Mouse (Mus musculus) adrenal gland, postnatal 25 days (tissue): ENCODE data around the gene C1qtnf9. TPM values are rescaled to one million over a fixed set of nuclear protein-coding genes. Genes with fewer than 3 reads are reported as not detected.

Experiments
- DNase-seq: peaks from one replicate; pipeline ENCODE4 v3.0.0; 2021; ENCODE audit warnings: mixed read lengths
- total RNA-seq: library from RNA; stranded (reverse); gene quantifications from 2 replicates; pipeline ENCODE4 v1.2.3, GENCODE M21; 2021

The C1qtnf9 gene
- total RNA-seq, 1 experiment from 2014 or later: 4.0 TPM

DNA sequence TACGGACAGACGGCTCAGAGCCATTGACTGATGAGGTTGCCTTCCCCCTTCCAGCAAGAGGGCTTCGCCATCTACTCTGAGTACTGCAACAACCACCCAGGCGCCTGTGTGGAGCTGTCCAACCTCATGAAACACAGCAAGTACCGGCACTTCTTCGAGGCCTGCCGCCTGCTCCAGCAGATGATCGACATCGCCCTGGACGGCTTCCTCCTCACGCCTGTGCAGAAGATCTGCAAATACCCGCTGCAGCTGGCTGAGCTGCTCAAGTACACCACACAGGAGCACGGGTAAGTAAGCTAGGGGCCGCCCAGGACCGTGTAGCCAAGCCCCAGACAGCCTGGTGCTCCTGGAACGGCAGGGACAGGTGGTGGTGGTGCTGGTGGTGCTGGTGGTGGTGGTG is 16.4 kb upstream of the C1qtnf9 start:
- no peak for DNase-seq

DNA sequence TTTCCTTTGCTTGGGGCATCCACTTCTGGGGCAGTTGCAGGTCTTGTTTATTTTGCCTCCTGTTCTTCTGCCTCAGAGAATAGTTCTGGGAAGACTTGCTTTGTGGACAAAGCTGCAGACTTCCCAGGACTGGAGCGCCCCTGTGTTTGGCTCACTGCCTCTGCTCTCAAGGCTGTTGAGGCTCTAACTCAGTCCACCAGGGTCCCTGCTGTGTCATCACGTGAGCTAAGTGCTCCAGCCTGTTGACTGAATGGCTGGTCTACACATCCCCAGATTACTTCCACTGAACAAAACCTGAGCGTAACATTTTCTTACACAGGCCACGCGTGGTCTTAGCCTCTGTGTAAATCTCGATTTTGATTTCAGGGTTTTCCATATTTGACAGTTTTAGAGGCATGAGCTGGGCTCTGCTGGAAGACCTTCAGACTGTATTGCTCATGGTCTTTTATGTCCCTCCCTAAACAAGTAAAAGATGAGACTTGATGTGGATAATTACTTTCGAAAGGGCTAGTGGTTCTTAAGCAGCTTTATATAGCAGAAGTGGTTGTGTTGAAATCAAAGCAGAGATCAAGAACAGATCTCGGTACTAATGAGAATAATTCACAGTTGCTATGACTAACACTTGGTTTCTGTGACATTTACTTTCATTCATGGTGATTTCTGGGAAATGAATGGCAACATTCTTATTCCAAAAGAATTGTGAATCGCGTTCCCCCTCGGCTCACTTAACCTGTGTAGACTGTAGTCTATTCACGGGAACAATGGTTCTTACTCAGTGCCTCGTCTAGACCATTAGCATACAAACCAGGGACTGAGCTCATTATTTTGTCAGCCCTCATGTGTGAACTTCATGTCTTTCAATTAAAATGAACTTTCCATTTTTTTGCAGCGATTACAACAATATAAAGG is 14.8 kb upstream of the C1qtnf9 start:
- peak; percentile 63 for DNase-seq

DNA sequence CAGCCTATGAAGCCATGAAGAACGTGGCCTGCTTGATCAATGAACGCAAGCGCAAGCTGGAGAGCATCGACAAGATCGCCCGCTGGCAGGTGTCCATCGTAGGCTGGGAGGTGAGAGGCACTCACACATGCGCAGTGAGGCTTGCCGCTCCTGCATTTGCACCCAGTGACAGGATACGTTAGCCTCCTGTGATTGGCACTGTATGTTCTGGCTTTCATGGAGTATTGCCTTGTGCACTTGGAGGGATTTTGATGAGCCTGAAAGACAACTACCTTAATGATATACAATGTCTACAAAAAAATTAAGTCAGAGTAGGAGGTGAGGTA is 14.2 kb upstream of the C1qtnf9 start:
- no peak for DNase-seq

DNA sequence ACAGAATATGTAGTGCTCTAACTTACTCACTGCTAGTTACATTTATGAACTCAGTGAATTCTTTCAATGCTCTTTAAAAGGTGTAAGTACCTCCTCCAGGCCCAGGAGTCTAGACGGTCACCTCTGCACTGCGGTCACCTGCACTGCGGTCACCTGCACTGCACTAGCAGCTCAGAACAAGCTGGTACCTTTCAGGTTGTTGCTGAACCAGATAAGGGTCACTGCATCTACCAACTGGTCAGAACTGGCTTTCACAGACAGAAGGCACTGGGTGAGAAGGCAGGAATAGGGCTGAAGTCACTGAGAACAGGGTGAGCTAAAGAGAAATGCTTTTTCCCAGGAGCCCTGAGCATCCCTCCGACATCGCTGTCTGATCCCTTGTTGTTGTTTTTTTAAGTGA is 13.3 kb upstream of the C1qtnf9 start:
- no peak for DNase-seq

DNA sequence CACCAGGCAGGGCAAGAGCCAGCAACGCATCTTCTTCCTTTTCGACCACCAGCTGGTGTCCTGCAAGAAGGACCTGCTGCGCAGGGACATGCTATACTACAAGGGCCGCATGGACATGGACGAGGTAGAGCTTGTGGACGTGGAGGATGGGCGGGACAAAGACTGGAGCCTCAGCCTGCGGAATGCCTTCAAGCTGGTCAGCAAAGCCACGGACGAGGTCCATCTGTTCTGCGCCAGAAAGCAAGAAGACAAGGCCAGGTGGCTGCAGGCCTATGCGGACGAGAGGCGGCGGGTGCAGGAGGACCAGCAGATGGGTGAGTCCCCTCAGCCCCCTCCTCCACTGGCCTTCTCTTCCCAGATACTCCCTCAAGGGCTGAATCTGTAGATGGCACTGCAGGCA is 11.7 kb upstream of the C1qtnf9 start:
- DNase-seq: no peak

DNA sequence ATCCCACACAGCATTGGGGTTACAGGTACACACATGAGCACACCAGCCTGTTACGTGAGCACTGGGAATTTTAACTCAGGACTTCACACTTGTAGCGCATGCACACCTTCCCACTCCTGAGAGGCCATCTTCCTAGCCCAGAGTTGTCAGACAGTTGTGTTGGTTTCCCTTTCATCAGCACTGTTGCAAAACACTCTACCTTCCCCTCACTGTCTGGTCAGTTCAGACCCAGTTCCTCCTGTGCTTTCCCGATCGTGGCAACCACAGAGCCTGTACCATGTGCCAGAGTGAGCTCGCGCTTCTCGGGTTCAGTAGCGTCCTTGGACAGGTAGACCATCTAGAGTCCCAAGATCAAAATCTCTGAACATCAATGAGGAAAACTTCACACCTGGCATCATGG is 10.7 kb upstream of the C1qtnf9 start:
- no peak for DNase-seq

DNA sequence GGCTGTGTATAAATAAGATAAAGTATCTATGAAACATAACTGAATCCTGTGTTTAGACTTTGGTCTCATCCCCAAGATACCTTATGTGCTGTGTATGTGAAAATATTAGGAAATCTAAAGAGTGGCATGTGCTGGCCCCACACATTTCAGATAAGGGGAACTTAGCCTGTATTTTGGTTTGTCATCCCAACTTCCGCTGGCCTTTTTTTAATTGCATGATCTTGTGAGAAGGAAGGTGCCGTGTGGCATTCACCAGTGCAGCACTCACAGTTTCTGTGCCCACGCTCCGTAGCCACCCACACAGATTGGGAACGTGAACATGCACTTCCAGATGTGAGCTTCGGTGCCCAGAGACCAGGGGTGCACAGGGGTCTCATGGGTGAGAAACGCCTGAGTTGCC is 10.2 kb upstream of the C1qtnf9 start:
- no peak for DNase-seq

DNA sequence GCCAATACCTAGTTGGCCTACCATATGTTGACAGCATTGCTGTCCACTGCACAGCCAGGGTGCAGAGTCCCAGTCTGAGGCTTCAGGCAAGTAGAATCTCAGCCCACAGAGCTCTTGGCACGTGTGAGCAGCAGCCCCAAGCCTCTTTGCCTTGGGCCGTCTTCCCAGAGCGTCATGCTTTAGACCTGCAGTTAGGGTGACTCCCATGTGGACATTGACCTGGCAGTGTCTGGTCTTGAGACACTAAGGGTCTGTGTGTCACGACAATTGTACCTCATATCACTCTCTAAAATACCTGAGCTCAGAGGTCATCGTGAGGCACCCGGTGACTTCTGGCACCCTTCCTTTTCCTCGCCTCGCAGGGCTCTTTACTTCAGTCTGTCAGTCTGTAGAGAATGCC is 8.8 kb upstream of the C1qtnf9 start:
- DNase-seq: no peak

DNA sequence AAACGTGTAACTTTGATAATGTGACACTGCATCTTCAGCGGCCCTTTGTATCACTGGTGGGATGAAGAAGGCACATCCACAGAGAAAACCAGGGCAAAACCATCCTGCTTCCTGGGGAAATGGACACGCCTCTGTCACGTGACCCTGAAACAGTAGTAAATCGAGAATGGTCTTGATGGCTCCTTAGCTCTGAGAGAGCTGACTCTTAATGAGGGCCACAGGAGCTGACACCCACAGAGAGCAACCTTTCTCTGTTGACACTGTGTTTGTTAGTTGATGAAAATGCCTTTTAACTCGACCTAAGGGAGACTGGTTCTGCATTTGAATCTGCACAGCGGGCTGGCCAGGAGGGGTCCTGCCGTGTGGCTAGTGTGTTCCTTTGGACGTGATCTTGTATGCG is 6.1 kb upstream of the C1qtnf9 start:
- DNase-seq: no peak

DNA sequence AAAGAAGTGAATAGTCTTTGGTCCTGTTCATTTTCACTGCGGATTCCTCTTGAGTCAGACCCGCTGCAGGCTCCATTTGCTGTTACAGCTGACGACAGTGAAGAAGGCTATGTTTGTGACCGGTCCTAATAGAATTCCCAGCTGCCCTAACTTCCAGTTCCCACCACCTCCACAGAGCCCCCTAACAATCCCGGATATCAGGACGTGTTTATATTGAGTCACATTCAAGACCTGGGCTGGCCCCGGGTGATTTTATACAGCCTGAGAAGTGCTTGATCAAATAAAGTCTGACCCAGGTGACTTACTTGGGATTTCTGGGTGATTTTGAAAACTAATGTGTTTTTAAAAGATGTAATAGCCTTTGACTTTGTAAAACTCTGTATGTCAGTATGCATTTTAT is 5.2 kb upstream of the C1qtnf9 start:
- DNase-seq: no peak

DNA sequence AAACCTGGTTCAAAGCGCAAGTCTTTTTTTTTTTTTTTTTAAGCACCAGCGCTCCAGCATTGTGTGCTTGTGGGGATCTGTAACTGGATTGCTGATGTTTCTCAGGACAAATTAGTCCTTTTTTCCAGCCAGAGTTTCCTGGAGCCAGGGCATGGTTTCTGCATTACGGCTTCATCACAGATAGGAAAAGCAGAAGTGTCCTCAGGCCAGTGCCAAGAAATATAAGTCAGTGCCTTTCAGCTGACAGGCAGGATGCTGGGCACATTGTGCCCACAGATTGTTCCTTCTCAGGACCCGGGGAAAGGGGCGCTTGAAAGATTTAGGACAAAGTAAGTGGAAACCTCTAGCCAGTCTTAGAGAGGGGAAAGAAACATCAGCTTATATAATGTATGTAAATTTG is 4.2 kb upstream of the C1qtnf9 start:
- DNase-seq: no peak

DNA sequence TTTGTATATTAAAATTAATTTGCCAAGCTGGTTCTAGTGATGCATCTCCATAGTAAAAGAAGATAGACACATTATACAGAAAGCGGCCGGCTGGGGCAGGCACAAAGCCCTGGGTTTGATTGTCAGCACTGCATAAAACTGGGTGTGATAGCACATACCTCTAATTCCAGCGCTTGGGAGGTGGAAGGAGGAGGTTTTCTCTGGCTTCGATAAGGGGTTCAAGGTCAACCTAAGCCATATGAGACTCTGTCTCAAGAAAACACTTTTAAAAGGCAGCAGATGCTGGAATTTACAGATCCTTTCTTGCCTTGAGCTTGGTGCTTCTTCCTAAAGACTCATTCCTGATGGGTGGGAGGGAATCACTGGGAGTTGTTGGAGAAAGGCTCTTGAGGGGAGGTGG is 3.4 kb upstream of the C1qtnf9 start:
- DNase-seq: no peak

DNA sequence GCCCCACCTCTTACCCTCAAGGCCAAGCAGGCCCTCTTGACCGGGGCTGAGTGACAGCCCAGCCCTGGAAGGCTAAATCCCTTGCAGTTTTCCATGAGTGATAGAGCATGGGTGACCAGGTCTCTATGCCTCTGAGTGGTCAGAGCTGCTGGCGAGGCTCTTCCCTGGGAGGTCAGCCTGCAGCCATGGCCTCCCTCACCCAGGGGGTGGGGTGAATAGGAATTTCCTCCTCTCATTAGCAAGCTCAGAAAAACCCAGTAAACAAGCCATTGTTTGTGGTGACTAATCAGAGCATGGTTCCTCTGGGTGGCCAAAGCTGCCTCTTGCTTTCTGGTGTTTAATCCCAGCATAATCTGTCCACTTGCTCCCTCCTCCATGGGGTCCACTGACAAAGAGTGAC is 2.9 kb upstream of the C1qtnf9 start:
- no peak for DNase-seq

DNA sequence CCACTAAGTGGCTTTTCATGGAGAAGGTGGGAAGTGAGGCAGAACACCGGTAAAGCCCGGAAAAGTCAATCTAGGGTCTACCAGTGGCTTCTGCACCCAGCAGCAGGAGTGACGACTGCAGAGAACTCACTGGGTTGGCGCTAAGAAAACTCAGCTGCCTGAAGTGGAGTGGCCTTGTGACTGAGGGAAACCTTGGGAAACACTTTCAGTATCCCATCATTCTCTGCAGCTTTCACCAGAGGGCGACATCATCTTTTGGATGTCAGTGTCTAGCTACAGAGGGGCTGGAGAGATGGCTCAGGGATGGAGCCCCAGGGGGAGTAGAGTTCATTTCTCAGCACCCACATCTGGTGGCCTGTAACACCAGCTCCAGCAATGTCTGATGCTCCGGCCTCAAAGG is 1.4 kb downstream of the C1qtnf9 start:
- no peak for DNase-seq

DNA sequence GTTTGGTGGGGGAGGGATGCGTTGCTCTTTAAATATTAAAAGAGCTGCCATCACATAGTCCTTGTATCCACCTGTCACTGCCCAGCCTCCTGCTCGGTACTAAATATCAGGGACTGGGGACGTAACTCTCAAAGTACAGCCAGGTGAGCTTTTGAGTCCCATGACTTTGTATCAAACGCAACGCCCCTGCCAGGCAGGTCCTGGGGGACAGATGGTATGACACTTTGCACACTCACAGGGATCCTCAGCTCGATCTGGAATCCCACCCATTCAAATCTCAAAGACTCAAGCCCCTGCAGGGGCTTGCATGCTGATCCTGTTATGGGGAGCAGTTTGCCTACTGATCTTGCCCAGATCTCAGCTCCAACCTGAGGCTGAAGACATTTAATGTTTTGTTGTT is 2.7 kb downstream of the C1qtnf9 start:
- DNase-seq: no peak

DNA sequence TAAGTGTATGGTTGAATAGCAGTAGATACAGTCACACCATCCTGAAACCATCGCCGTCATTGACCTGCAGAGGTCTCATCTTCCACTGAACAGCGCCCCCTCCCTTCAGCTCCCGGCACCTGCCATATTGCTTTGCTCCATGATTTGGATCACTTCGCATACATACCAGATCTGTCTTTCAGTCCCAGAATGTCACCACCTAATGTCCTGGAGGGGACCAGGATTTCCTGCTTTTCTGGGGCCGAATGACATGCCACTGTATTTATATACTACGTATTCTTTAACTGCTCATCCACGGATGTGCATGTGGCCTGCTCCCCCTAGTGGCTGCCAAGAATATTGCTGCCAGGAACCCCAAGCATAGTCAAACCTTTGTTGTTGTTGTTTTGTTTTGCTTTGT is 3.1 kb downstream of the C1qtnf9 start:
- peak; percentile 71 for DNase-seq

DNA sequence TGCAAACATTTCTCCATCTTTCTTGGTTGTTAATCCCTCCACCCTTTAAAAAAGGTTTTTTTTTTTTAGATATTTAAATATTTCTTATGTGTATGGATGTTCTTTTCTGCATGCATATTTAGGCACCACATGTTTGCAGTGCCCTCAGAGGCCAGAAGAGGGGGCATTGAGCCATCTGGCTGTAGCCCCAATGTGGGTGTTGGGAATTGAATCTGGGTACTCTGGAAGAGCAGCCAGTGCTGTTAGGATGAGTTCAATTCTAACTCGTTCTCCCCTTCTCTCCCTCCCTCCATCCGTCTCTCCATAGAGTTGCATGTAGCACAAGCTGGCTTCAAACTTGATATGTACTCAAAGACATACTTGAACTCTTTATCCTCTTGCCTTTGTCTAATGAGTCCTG is 5.5 kb downstream of the C1qtnf9 start:
- DNase-seq: no peak

DNA sequence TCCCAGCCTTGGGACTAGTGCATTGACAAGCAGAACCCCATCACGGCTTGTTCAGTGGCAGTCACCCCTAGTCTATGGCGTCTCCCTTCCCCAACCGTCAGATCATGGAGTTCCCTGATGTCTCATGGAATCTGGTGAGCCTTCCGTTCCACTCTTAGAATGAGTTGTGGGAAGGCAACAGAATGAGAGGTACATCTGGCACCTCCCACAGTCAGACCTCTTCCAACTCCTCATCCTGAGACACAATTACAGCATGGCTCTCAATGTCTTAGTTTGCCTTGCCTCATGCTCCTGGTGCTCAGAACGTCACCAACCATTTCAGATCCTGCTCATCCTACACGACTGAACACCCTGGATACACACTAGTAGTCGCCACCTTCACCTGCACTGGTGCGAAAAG is 8.6 kb downstream of the C1qtnf9 start:
- no peak for DNase-seq

DNA sequence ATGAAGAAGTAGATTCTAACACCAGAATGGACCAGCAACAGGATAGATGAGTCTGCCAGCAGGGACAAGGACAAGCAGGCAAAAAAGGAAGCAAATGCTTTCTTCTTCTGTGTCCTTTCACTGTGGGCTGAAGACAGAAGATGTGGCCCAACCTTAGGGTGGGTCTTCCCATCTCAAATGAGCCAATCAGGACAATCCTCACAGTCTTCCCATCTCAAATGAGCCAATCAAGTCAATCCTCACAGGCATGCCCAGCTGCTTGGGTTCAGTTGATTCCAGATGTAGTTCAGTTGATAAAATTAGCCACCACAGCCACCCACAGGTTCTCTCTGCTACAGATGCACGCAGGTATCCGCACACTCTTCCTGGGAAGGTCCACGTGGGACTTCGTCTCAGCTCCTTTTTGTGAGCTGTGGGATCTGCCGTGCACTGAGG is 9.6 kb downstream of the C1qtnf9 start:
- no peak for DNase-seq

DNA sequence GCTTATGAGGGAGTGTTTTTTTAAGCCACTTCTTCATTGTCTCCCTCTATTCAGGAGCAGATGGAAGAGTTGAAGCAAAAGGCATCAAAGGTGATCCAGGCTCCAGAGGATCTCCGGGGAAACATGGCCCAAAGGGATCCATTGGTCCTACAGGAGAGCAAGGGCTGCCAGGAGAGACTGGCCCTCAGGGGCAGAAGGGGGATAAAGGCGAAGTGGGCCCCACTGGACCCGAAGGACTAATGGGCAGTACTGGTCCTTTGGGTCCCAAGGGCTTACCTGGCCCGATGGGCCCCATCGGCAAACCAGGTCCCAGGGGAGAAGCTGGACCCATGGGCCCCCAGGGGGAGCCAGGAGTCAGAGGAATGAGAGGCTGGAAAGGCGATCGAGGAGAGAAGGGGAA is 11.3 kb downstream of the C1qtnf9 start:
- no peak for DNase-seq

DNA sequence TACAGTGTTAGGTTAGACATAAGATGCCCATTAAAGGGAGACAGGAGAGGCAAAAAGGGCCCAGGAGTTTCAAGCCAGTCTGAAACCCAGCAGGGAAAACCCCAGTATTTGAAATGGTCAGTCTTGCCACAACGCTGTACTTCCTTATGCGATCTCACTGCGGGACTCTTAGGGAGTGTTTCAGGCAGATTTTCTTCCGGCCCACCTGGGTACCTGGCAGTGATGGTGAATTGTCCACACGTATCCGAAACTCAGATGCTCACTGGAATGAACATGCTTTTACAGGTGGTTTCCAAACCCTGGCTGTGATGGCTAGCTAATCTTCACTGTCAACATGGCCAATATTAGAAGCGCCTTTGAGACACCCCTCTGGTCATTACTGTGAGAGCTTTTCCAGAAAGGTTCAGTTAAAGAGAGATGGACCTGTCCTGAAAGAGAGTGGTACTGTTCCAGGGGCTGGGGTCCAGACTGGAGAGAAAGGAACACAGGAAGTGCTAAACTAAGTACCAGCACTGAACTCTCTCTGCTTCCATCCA is 14.3 kb downstream of the C1qtnf9 start:
- no peak for DNase-seq

DNA sequence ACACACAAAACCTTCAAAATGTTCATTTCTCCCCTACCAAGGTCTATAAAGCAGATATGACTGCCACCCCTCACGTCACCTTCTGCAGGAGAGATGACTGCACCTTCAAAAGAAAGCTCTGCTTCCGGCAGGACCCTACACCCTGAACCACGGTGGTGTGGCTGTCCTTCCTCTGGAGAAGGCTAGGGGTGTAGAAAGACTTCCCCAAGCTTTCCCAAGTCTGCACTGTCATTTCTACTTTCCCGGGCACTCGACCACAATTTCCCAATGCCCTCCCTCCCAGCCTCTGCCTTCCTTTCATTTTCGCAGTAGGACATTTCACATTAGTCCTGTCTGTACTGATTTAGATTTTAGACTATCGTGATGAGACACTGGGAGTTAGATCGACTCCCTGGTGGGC is 15.3 kb downstream of the C1qtnf9 start:
- DNase-seq: no peak

DNA sequence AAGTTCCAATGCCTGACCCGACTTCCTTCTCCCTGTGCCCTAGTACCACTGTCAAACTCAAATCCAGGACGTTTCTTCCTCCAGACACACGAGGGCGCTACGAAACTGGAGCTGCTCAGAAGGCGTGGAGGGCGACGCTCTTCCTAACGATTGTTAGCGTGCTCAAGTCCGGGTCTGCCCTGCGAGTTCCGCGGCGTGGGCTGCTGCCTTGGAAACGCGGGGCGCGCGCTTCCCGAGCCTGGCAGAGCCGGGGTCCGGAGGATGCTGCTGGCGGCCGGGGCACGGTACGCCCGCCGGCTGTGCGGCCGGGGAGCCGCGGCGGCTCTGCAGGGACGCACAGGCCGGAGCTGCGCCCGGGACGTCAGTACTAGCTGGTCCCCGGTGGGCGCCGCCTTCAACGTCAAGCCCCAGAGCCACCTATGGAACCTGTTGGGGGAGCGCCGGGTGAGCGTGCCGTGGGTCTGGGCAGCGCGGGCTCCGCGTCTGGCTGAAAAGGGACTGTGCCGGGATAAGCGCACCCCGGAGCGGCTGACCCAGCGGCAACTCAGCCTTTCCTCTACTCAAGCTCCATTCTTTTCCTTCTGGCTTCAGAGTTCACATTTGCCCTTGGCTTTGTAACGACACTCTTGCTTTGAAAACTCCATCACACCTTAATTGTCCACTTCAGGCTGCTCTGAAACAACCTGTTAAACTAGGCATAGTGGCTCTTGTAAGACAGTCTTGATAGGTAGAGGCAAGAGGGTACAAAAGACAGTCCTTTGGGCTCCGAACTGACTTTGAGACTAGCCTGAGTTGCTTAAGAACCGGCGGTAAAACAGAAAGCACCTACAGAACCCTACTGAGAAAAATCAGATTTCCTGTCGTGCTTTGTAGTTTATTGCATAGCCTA is 16.7 kb downstream of the C1qtnf9 start, which contains the start of gene Mipep:
Gene Mipep, plus strand, starts transcription at position 147 of the 889 bp plus-strand sequence.
- DNase-seq: peak; percentile 81
